Mouse (Mus musculus) heart, adult 2 months (tissue): ENCODE measurements around the gene Pnpla8. TPM values are rescaled to one million over a fixed set of nuclear protein-coding genes. Genes with fewer than 3 reads are reported as not detected.

Experiments used
- DNase-seq, 2 experiments: peaks; one replicate each; pipeline ENCODE4 v3.0.0; 2021
- H3K27ac ChIP-seq: fragments of 200-600 bp; 2 replicates; pipeline ENCODE4 v1.8.1; 2022
- H3K27me3 ChIP-seq: fragments of 200-500 bp; 2 replicates; pipeline ENCODE4 v1.6.1; 2012; ENCODE audit warnings: mild to moderate bottlenecking, low read length, inconsistent platforms, mixed read lengths; ENCODE audit not compliant: control insufficient read depth, insufficient read depth
- H3K36me3 ChIP-seq: fragments of 200-500 bp; 2 replicates; pipeline ENCODE4 v1.6.1; 2012; ENCODE audit warnings: low read length, inconsistent platforms; ENCODE audit not compliant: control insufficient read depth, insufficient read depth
- H3K4me1 ChIP-seq: fragments of 200-500 bp; 2 replicates; pipeline ENCODE4 v1.6.1; 2011; ENCODE audit warnings: low read length; ENCODE audit not compliant: control insufficient read depth, insufficient read depth
- H3K4me3 ChIP-seq: fragments of 200-600 bp; 2 replicates; pipeline ENCODE4 v1.8.1; 2022
- H3K79me2 ChIP-seq: fragments of 200-500 bp; replicated peaks from 2 replicates; pipeline ENCODE4 v1.6.1; 2012; ENCODE audit warnings: mild to moderate bottlenecking, inconsistent platforms, low read length, moderate library complexity, mixed read lengths; ENCODE audit not compliant: control insufficient read depth, insufficient read depth
- H3K9ac ChIP-seq: fragments of 200-500 bp; 2 replicates; pipeline ENCODE4 v1.6.1; 2012; ENCODE audit warnings: low read depth, mild to moderate bottlenecking, control low read depth, inconsistent platforms, low read length, mixed read lengths
- CTCF ChIP-seq: fragments of 200-600 bp; IDR thresholded peaks from 2 replicates; pipeline ENCODE4 v1.8.1; 2022; ENCODE audit warnings: antibody characterized with exemption, mild to moderate bottlenecking, moderate library complexity
- EP300 ChIP-seq: fragments of 200-500 bp; IDR thresholded peaks from 2 replicates; pipeline ENCODE4 v1.6.1; 2011; ENCODE audit warnings: low read depth, low read length, control low read depth; ENCODE audit not compliant: insufficient read depth
- POLR2A ChIP-seq: fragments of 200-500 bp; IDR thresholded peaks from 2 replicates; pipeline ENCODE4 v1.6.1; 2011; ENCODE audit warnings: mild to moderate bottlenecking, low read depth, low read length, control low read depth; ENCODE audit not compliant: insufficient read depth
- WGBS: fragments of 180-500 bp; shearing (Covaris S2); methylation state at CpG from one replicate; pipeline ENCODE4 v1.1.7; 2018; 5-methylcytosine and 5-hydroxymethylcytosine counted together
- intact Hi-C: fragments of 180-260 bp; cut with DNase I; formaldehyde crosslinking; loops from one replicate; pipeline ENCODE4 v1.15.1; 2025
- polyA plus RNA-seq: library from polyadenylated mRNA; depleted of rRNA; stranded (reverse); fragments of >200 nt; gene quantifications from 2 replicates; pipeline ENCODE4 v1.2.3, GENCODE M21; 2012
- total RNA-seq, 2 experiments: library from RNA; stranded (reverse); gene quantifications; 2 replicates each; pipeline ENCODE4 v1.2.3; 2021

Pnpla8 gene
- total and polyA plus RNA-seq, 3 experiments = 26.7 to 162 (median 132) TPM

DNA sequence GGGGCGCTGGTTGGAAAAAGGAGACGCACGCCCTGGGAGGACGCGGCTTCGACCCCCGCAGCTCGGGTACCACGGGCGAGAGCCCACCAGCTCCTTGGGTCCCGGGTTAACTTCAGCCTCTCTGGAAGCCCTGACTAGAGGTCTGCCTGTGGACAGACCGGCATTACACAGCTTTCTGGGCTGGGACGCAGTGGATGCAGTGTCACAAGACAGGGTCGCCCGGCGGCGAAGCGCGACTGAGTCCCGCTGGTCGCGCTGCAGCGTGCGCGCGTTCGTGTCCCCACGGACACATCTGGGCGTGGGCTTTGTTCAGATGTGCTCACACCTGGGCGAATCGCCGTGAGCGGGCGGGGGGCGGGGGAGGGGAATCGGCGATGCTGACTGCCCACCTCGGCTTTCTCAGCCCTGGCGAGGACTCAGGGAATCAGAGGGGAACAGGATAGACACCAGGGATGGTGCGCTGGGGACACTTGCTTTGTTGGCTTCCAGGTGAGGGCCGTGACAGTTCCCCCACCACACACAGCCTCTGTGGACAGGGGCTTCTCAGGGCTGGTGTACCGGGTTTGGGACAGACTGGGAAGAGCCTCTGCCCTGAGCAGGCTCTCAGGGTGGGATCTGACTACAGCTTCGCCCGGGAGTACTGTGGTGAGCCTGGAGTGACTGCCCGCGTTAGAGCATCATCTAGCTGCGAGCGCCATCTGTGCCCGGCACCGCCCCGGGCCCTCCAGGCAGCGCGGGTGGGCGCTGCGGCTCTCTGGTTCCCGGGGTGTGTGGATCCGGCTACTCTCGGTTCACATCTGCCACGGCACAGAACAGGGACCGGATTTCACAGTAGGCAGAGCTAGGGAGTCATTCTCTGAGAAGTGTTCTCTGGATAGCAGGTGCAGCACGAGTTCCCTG, 108.4 kb downstream of the Pnpla8 start:
- no peak overlapping the region for H3K27ac ChIP-seq
- DNase-seq = no peak
- intact Hi-C loops = no loop called here
- no peaks in the 10 kb centered on the region for H3K36me3 ChIP-seq
- WGBS = under 1% methylated on average over 61 of the region's 61 CpGs
- no peaks in the 10 kb centered on the region; the same call in 1 of the 2 replicates for H3K27me3 ChIP-seq
- no peaks in the 10 kb centered on the region for H3K79me2 ChIP-seq
- TF ChIP-seq CTCF (no peak), POLR2A (no peak), EP300 (no peak)
- H3K4me1 ChIP-seq = no peaks in the 10 kb centered on the region
- H3K9ac ChIP-seq = no peak overlapping the region
- peak overlapping the region; percentile 34 for H3K4me3 ChIP-seq

DNA sequence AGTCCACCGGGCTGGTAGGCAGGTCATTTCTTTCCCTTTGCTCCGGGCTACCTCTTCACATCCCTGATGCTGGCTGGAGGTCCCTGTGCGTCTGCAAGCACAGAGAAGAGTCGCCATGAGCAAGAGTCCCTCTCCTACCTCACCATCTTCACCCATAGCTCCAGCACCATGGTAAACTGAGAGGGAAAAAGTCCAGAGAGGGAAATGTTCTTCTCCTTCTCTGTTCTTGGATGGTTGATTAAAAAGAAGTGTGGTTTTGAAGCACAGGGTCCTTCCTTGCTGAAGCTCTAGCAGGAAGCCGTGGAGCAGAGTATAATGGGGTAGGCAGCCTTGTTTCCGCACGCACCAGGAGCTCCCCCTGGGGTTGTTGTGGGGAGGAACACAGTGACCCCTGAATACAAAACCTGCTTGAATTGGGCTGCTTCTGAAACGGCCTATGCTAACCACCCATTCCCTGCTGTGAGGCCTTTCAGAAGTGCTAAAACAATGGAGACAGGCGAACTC, 109.1 kb downstream of the Pnpla8 start:
- H3K9ac ChIP-seq = no peak overlapping the region
- no peak overlapping the region for H3K27ac ChIP-seq
- no peak for DNase-seq
- H3K36me3 ChIP-seq = no peaks in the 10 kb centered on the region
- no peaks in the 10 kb centered on the region for H3K79me2 ChIP-seq
- intact Hi-C loops = no loop called here
- no peaks in the 10 kb centered on the region for H3K4me1 ChIP-seq
- H3K27me3 ChIP-seq = no peaks in the 10 kb centered on the region; the same call in 1 of the 2 replicates
- TF ChIP-seq CTCF = no peak
- no peak for TF ChIP-seq POLR2A
- no peak for TF ChIP-seq EP300
- H3K4me3 ChIP-seq = no peak overlapping the region
- WGBS = 7% methylated on average over 9 of the region's 9 CpGs

DNA sequence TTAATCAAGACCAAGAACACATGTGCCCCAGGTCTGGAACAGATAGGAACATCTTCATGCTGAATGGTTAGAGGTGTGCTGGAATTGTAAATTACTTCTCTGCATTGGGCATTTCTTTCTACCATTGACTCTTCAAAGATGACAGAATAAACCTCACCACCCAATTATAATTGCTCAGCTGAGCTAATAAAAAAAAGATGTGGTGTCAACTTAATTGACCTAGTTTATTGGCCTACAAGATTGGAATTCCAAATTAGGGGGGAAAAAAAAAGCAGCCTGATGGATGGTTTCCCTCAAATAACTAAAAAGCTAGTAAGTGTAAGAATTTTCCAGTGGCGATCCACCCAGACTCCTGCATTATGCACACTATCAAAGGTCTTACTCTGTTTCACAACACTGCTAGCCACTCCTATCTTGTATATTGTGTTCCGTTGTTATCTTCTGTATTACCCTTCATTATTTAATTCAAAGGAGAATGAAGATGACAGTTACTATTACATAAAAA, 116.0 kb downstream of the Pnpla8 start:
- Histone ChIP-seq H3K36me3 (no peaks in the 10 kb centered on the region), H3K4me1 (no peaks in the 10 kb centered on the region), H3K9ac (no peak overlapping the region), H3K79me2 (no peaks in the 10 kb centered on the region), H3K4me3 (no peak overlapping the region), H3K27ac (no peak overlapping the region), H3K27me3 (no peaks in the 10 kb centered on the region)
- TF ChIP-seq POLR2A (no peak), CTCF (no peak), EP300 (no peak)
- DNase-seq = no peak
- intact Hi-C loops = no loop called here
- WGBS = 85% methylated on average over 2 of the region's 2 CpGs

DNA sequence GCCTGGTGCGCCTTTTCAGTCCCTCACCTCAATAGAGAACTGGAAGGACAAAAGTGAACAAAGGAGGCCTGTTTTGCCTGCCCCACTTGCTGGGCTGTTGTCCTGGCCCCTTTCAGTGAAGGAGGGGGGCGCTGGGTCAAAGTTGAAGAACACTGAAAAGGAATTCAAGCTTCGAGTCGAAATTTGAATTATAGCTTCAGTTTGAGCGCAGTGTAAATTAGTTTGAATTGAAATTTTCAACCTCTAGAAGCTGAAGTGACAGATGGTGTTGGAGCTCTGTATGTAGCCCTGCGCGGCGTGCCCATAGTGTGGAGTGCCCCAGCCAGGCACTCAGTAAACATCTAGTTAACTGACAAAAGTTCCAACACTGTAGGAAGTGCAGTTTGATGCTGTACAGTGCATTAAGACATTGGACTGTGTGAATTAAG, 117.0 kb downstream of the Pnpla8 start:
- H3K4me1 ChIP-seq = no peaks in the 10 kb centered on the region
- no peak for DNase-seq
- no peak overlapping the region for H3K4me3 ChIP-seq
- WGBS = 76% methylated on average over 8 of the region's 8 CpGs
- no peaks in the 10 kb centered on the region for H3K79me2 ChIP-seq
- TF ChIP-seq CTCF = no peak
- H3K36me3 ChIP-seq = no peaks in the 10 kb centered on the region
- H3K27ac ChIP-seq = no peak overlapping the region
- H3K9ac ChIP-seq = no peak overlapping the region
- intact Hi-C loops = no loop called here
- H3K27me3 ChIP-seq = no peaks in the 10 kb centered on the region

DNA sequence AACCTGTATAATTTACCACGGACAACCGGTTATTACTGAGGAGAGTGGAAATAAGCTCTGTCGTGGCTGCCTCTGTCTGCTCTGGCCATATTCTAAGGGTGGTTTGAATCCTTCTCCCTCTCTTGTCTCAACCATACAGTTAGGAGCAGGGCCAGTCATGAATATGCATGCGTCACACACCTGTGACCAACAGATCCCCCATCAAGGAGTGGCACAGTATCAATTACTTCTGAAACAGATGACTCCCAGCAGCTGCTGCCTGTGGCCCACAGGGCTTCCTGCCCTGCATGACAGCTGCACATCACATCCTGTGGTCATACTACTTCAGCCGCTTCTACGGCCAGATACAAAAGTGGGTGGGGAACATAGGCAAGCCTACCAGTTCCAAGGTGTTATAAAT, 122.9 kb downstream of the Pnpla8 start:
- intact Hi-C loops = no loop called here
- no peak overlapping the region for H3K9ac ChIP-seq
- H3K4me3 ChIP-seq = no peak overlapping the region
- H3K79me2 ChIP-seq = no peaks in the 10 kb centered on the region
- no peak for TF ChIP-seq POLR2A
- no peak for DNase-seq
- 62% methylated on average over 6 of the region's 6 CpGs for WGBS
- no peaks in the 10 kb centered on the region for H3K27me3 ChIP-seq
- H3K4me1 ChIP-seq = no peaks in the 10 kb centered on the region
- no peak overlapping the region for H3K27ac ChIP-seq
- no peaks in the 10 kb centered on the region for H3K36me3 ChIP-seq

DNA sequence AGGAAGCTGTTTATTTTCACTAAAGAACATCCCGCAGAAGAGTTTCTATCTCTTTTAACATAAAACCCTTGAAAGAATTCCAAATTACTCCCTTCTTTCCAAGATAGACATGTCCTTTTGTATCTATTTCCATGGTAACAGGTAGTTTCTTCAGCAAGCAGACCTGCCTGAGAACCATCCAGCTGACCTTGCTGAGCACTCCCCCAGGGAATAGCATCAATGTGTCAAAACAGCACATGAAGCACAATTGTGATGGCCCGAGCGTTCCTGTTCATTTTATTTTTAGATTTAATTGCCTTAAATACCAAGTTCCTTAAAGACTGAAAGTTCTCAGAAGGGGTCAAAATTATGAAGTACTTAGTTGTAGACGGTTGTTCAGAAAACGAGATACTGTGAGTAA, 124.1 kb downstream of the Pnpla8 start:
- no peak for TF ChIP-seq EP300
- no peak for TF ChIP-seq CTCF
- TF ChIP-seq POLR2A = no peak
- DNase-seq = no peak
- intact Hi-C loops = no loop called here
- no peak overlapping the region for H3K27ac ChIP-seq
- H3K4me1 ChIP-seq = no peaks in the 10 kb centered on the region
- 61% methylated on average over 5 of the region's 5 CpGs for WGBS
- H3K79me2 ChIP-seq = no peaks in the 10 kb centered on the region
- H3K4me3 ChIP-seq = no peak overlapping the region
- no peak overlapping the region for H3K9ac ChIP-seq
- H3K36me3 ChIP-seq = no peaks in the 10 kb centered on the region
- H3K27me3 ChIP-seq = no peaks in the 10 kb centered on the region
